Mouse (Mus musculus): ENCODE measurements around the gene Rad50. TPM values are rescaled to one million over a fixed set of nuclear protein-coding genes. Genes with fewer than 3 reads are reported as not detected.

Rad50 gene
- total and polyA plus RNA-seq, 3 experiments, result 39.6 to 53.6 (median 48.2) TPM

DNA sequence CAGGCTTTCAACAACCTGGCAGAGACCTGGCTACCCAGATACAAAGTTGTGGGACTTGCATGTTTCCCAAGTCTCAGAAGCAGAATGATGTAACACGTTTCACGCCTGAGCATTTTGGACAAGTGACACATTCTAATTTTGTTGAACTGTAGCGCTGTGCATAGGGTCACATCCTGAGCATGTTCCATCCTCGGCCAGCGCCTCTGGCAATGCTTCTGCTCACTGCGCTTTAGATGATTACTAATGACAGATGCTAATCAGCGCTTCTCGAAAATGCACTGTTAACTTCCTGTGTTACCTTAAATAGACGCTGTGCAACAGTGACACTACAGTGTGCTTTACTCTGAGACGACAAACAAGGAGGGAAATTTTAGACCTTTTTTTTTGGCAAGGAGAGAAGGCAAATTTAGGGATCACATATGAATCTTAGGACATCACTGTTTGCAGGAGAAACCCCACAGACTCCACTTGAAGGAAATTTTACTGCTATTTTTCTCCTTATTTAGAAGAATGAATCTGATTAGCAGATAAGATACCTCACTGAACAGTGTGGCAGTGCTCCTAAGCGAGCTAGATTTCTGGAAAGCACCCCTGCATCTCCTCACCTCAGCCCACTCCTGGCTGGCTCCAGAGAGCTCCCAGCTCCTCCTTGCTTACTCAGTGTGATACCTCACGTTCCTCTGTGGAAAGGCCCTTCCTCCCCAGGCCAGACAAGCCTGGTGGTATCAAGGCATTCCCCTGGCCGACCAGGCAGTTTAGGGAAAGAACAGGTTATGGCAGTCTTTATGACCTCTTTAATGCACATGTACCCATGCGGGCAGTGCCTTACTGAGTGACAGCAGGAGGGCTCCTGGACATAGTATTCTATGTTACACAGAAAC is 44.1 kb downstream of the Rad50 start (continued):
- TF ChIP-seq PAX5 (IDR thresholded peaks at IDR 0.05; ENCODE audit: low read length) (no peak), ZNF384 (IDR thresholded peaks at IDR 0.05; ENCODE audit: low read depth, low read length) (peak; percentile 88), GABPA (IDR thresholded peaks at IDR 0.05; ENCODE audit: insufficient replicate concordance, low read depth, low read length) (no peak), EP300 (IDR thresholded peaks at IDR 0.05; ENCODE audit: low read length) (peak; percentile 80), TCF12 (IDR thresholded peaks at IDR 0.05; ENCODE audit: low read depth, low read length) (peak; percentile 73; the same call in 1 of the 2 replicates), CHD2 (IDR thresholded peaks at IDR 0.05; ENCODE audit: low read length) (no peak), IRF4 (IDR thresholded peaks at IDR 0.05; ENCODE audit: low read depth, low read length) (peak; percentile 73), USF1 (IDR thresholded peaks at IDR 0.05; ENCODE audit: low read depth, low read length) (no peak), MEF2A (IDR thresholded peaks at IDR 0.05; ENCODE audit: borderline replicate concordance, low read depth, low read length) (peak; percentile 99), SIN3A (IDR thresholded peaks at IDR 0.05; ENCODE audit: low read length) (peak; percentile 95), SMC3 (IDR thresholded peaks at IDR 0.05; ENCODE audit: low read depth, low read length) (peak; percentile 6; the same call in 1 of the 2 replicates), NRF1 (IDR thresholded peaks at IDR 0.05; ENCODE audit: low read depth, low read length) (peak; percentile 54; the same call in 1 of the 2 replicates), KAT2A (IDR thresholded peaks at IDR 0.05; ENCODE audit: insufficient replicate concordance, low read length) (0 out of 2 replicates have a peak, but pooled peaks have one; percentile 49), RAD21 (IDR thresholded peaks at IDR 0.05; ENCODE audit: low read depth, low read length) (no peak; the same call in none of the 2 replicates), JUN (IDR thresholded peaks at IDR 0.05; ENCODE audit: insufficient read depth, low read depth, low read length) (peak; percentile 51; the same call in 1 of the 2 replicates), POLR2A (IDR thresholded peaks at IDR 0.05; ENCODE audit: low read depth, low read length) (peak; percentile 47), CTCF (conservative IDR thresholded peaks at IDR 0.05 in 1 of 2, IDR thresholded peaks at IDR 0.05 in 1 of 2; ENCODE audit: low read depth in 2 of 2, low read length in 2 of 2) (no peak)

- H3K4me2 ChIP-seq (ENCODE audit: insufficient read depth, low read depth, poor library complexity, severe bottlenecking), result peak overlapping the region; percentile 83
- peaks cover 36 to 89% of the 10 kb centered on the region in 2 experiments for H3K4me1 ChIP-seq (ENCODE audit: control insufficient read depth in 1 of 2, insufficient read depth in 2 of 2)
- DNase-seq (ENCODE audit: extremely low read depth), result no peak
- in situ Hi-C loops (cut with MboI; ENCODE audit: low pct_ligation_motif_present, low pct_unique_long_range_greater_than_20kb, low sequenced_read_pairs) (no loop called here), dilution Hi-C loops (cut with MboI; ENCODE audit: extremely low pct_ligation_motif_present, extremely low pct_unique_long_range_greater_than_20kb, low sequenced_read_pairs) (no loop called here)
- no peaks in the 10 kb centered on the region for H3K27me3 ChIP-seq (replicated peaks)
- peaks cover 8% of the 10 kb centered on the region for H3K79me2 ChIP-seq (replicated peaks; ENCODE audit: control insufficient read depth, extremely low read depth, insufficient read depth, poor library complexity, severe bottlenecking)
- H3K36me3 ChIP-seq (replicated peaks in 1 of 2; ENCODE audit: control insufficient read depth in 1 of 2, insufficient read depth in 1 of 2, low read length in 1 of 2), result peaks cover 30 to 51% of the 10 kb centered on the region in 2 experiments
- H3K9ac ChIP-seq (ENCODE audit: insufficient read depth, low read depth), result peak overlapping the region; percentile 65
- H3K4me3 ChIP-seq (replicated peaks in 1 of 3; ENCODE audit: low read depth in 2 of 3, low read length in 2 of 3, poor library complexity in 1 of 3), result no peak overlapping the region
- no peaks in the 10 kb centered on the region for H3K9me3 ChIP-seq (replicated peaks; ENCODE audit: low read length)
- peak overlapping the region; percentile 97 for H3K27ac ChIP-seq (ENCODE audit: insufficient read depth, low read depth)
- TF ChIP-seq E2F4 (IDR thresholded peaks at IDR 0.05; ENCODE audit: insufficient replicate concordance, low read depth, low read length), result no peak
- TF ChIP-seq USF1 (IDR thresholded peaks at IDR 0.05; ENCODE audit: low read depth, low read length), result no peak
- peak; percentile 43 for TF ChIP-seq SIN3A (IDR thresholded peaks at IDR 0.05; ENCODE audit: low read length)
- TF ChIP-seq TCF12 (IDR thresholded peaks at IDR 0.05; ENCODE audit: low read depth, low read length), result 0 out of 2 replicates have a peak, but pooled peaks have one; percentile 4
- peak; percentile 63 for TF ChIP-seq MAX (IDR thresholded peaks at IDR 0.05; ENCODE audit: low read length)
- no peak for TF ChIP-seq MAZ (IDR thresholded peaks at IDR 0.05; ENCODE audit: low read depth, low read length)
- 0 out of 2 replicates have a peak, but pooled peaks have one; percentile 53 for TF ChIP-seq ZMIZ1 (IDR thresholded peaks at IDR 0.05; ENCODE audit: low read depth, low read length)
- no peak for TF ChIP-seq GABPA (IDR thresholded peaks at IDR 0.05; ENCODE audit: insufficient replicate concordance, low read depth, low read length)
- no peak for TF ChIP-seq RAD21 (IDR thresholded peaks at IDR 0.05; ENCODE audit: low read depth, low read length)
- TF ChIP-seq MAFK (IDR thresholded peaks at IDR 0.05; ENCODE audit: insufficient replicate concordance, low read length), result no peak
- no peak for TF ChIP-seq NELFE (IDR thresholded peaks at IDR 0.05; ENCODE audit: low read depth, low read length)
- TF ChIP-seq POLR2A (IDR thresholded peaks at IDR 0.05; ENCODE audit: low read depth, low read length), result no peak
- TF ChIP-seq POLR2AphosphoS2 (IDR thresholded peaks at IDR 0.05; ENCODE audit: low read depth, low read length), result peak; percentile 37; the same call in 1 of the 2 replicates
- TF ChIP-seq MEF2A (IDR thresholded peaks at IDR 0.05; ENCODE audit: borderline replicate concordance, low read depth, low read length), result peak; percentile 55; the same call in 1 of the 2 replicates
- no peak for TF ChIP-seq ZKSCAN1 (IDR thresholded peaks at IDR 0.05; ENCODE audit: borderline replicate concordance, low read depth, low read length)
- TF ChIP-seq ZNF384 (IDR thresholded peaks at IDR 0.05; ENCODE audit: low read depth, low read length), result no peak
- peak; percentile 47; the same call in 1 of the 2 replicates for TF ChIP-seq IRF4 (IDR thresholded peaks at IDR 0.05; ENCODE audit: low read depth, low read length)
- peak; percentile 37; the same call in 1 of the 2 replicates for TF ChIP-seq MXI1 (IDR thresholded peaks at IDR 0.05; ENCODE audit: low read depth, low read length)
- no peak for TF ChIP-seq PAX5 (IDR thresholded peaks at IDR 0.05; ENCODE audit: low read length)
- no peak for TF ChIP-seq RCOR1 (conservative IDR thresholded peaks at IDR 0.05; ENCODE audit: low read depth, low read length)
- 0 out of 2 replicates have a peak, but pooled peaks have one; percentile 23 for TF ChIP-seq JUND (conservative IDR thresholded peaks at IDR 0.05; ENCODE audit: low read depth, low read length)
- TF ChIP-seq KAT2A (IDR thresholded peaks at IDR 0.05; ENCODE audit: insufficient replicate concordance, low read length), result no peak
- TF ChIP-seq CHD1 (IDR thresholded peaks at IDR 0.05; ENCODE audit: low read depth, low read length), result no peak; the same call in 1 of the 2 replicates
- TF ChIP-seq CHD2 (IDR thresholded peaks at IDR 0.05; ENCODE audit: low read length), result no peak
- no peak for TF ChIP-seq MYC (IDR thresholded peaks at IDR 0.05; ENCODE audit: low read depth, low read length)
- TF ChIP-seq HCFC1 (IDR thresholded peaks at IDR 0.05; ENCODE audit: low read depth, low read length), result no peak
- no peak for TF ChIP-seq SMC3 (IDR thresholded peaks at IDR 0.05; ENCODE audit: low read depth, low read length)
- no peak for TF ChIP-seq JUN (IDR thresholded peaks at IDR 0.05; ENCODE audit: insufficient read depth, low read depth, low read length)
Measured at GRCm38 (mm10) chr11:53657828-53658227, 49.3 kb downstream of the Rad50 start.

Data from CH12.LX (cell line).